Mouse (Mus musculus) right cerebral cortex, postnatal 4 days (tissue): ENCODE data around the gene Fyb.
"Not testable (repeated sequence)": the region's sequence is repeated elsewhere in the genome, so short reads cannot be mapped to it uniquely, and the experiment has no call there.

Source experiments
- DNase-seq: peaks from one replicate; pipeline ENCODE4 v3.0.0-alpha.2; 2022

Gene Fyb

GRCm38 (mm10) chr15:6562629-6563028 is 40.0 kb downstream of the Fyb start:
- no peak for DNase-seq

DNA sequence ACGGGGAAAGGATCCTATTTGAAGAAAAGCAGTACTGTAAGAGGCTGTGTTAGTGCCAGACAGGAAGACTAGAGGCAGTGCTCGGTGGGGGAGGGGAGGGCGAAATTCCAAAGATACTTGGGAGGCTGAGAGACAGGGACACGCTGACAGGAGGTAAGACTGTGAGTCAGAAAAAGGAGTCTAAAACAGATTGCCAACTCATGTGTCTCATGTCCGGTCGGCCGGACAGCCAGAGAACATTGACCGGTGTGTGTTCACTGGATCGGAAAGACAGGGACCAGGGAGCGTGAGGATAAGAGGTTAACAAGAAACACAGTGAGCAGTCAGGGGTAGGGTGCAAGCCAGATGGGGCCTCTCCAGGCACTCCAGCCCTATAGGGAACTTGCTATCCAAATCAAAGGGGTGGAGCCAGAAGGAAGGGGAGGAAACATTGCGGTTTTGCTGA is 42.3 kb downstream of the Fyb start:
- DNase-seq: peak; percentile 34

- DNase-seq: no peak
Observed at GRCm38 (mm10) chr15:6565873-6566272, 43.2 kb downstream of the Fyb start.

- no peak for DNase-seq
Observed at GRCm38 (mm10) chr15:6567993-6568392, 45.3 kb downstream of the Fyb start.

DNA sequence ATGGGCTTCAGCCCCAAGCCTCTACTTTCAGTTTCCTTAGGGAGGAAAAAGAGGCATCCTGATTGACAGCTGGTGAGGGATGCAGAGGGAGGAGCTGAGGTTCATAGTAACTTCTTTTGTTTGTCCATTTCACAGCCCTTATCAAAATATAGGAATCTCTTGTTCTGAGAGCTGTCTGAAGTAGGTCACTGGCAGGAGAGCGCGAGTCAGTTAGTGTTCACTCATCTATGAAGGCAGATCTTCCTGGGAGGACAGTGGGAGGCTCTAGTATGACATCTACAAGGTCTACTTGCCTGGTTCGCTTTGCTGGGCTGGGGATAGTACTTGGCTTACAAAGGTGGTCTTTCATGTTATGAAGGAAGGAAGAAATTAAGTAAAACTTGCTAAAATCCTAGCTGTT is 46.0 kb downstream of the Fyb start:
- no peak for DNase-seq

DNA sequence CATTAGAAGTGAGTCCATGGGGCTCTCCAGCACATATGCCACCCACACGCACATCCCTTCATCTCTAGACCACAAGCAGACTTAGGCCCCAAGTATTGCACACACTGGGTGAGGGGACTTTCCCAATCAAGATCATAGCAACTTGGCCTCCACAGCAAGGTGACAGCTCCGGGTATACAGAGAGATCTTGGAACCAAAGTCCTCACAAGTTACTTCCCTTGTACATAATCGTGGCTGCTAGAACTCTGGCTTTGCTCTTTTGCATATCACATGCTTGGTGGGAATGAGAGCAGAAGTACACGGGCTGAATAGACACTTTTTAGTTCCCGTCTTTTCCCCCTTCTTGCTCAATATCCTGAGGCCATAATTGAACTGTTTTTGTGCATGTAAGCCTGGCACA is 46.4 kb downstream of the Fyb start:
- no peak for DNase-seq

DNA sequence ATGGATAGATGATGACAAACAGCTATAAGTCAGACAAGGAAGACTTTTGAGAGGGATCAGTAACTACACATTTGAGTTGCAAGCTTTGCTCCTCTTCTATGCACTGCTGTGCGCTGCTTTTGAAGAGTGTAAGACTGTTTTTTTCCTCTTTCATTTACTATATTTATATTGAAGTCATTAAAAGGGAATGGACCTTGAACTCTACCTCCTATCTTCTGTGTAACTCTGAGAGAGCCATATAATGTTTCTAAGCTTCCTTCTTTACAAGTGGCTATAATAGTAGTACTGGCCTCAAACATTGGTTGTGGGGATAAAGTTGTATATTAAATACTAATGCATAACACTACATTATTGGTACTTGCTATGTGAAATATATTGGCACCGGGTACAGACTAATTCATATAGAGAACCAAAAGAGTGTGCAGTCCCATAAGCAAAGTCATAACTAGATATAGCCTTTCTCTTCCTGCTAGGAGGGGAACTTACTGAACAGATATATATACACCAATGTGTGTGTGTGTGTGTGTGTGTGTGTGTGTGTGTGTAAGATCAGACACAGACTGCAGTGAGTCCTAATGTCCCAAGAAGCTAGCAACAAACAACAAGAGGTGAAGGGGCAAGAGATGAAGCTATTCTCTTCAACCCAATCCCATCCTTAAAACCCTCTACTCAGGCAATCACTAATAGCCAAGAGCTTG is 47.7 kb downstream of the Fyb start:
- no peak for DNase-seq

- peak; percentile 58 for DNase-seq
Observed at GRCm38 (mm10) chr15:6570876-6571275, 48.2 kb downstream of the Fyb start.

DNA sequence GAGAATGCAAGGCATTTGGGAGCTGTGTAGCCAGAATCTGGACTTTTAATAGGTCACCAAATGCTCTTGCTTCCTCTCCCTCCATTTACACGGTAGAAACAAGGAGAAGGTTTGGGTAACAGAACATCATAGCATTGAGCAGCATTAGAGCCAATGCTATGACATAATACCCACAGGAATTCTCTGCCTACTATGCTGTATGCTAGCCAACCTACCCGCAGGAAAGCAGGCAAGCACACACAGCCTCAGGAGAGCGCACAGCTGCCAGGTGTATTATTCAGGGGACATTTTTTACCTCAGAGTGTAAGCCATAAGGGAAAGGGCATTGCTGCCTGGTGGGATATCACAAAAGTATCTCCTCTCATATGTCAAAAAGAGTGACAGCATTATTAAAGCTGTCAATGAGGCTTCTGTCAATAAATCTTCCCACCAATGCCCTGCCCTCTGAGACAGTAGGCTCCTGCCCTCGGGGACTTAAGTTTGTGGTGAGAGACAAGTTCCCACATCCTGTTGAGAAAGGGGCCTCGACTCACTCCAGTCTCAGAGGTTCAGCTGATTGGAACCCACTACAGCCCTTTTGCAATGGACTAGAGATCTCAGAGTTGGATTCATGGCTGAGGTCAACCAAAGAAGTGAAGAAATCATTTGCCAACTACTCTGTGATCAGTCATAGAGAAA is 51.8 kb downstream of the Fyb start:
- DNase-seq: no peak

DNA sequence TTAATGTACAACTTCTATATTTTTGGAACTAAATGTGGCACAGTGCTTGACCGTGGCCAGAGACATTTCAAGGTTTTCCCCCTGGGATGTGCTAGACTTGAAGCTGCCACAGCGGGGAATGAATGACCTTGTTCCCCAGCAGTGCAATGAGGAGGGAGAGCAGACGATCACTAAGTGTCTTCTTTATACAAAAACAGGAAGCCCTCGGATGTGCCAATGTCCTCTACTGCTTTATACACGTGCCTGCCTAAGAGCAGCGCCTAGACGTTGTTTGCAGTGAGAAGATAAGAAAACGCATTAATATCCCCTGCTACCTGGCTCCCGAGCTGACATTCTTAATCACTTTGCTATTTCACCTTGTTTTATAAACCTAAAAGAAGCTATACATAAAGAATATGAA is 55.3 kb downstream of the Fyb start:
- DNase-seq: no peak

GRCm38 (mm10) chr15:6578654-6579053 is 56.0 kb downstream of the Fyb start:
- DNase-seq: no peak

DNA sequence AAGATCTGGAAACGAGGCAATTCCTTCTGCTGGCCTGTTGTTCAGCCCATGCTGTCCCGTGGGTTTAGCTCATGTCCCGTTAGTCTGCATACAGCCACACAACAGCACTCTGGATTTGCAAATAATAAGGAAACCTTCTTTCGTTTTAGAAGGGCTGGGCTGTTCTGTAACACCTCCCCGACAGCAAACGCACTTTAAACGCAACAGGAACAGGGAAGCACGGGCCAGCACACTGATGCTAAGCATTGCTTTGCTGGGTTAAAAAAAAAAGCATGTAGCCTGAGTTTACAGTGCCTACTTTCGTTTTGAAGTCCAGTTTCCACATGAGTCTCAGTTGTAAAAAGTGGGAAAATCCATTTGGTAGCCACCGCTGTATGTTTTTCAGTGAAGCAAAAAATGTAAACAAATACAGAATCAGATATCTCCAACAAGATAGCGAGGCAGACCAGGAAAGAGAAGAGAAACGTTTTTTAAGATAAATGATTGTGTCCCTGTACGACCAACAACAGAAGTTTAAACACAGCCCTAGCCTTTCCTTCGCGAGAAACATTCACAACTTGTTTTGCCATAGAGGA is 56.6 kb downstream of the Fyb start:
- DNase-seq: no peak

DNA sequence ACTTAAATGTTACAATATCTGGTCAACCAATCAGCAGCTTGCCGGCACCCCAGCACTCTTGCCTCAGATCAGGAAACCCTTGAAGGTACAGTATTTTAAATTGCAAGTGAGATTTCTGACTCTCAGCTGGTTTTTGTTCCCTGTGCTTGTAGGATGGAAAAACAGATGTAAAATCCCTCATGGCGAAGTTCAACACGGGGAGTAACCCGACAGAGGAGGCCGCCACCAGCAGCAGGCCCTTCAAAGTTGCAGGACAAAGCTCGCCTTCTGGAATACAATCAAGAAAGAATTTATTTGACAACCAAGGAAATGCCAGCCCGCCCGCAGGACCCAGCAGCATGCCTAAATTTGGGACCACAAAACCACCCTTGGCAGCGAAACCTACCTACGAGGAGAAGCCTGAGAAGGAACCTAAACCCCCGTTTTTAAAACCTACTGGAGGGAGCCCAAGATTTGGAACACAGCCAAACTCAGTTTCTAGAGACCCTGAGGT is 57.2 kb downstream of the Fyb start:
- no peak for DNase-seq

DNA sequence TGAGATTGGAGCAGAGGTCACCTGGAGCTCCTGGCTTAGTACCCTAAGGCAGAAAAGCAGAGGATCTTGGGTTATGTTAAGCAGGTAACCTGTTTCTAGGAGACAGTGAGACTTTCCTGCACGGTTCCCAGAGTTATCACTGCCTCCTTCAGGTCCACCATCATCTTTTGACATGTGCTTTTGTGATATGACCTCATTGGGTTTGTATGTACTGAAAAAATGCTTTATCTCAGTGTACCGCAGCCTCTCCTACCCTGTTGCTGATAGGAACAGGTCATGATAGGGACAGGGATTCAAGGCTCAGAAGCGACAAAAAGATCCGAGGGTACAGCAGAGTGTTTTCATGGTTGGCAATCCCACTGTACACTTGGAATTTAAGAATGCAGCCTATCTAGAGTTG is 62.0 kb downstream of the Fyb start:
- DNase-seq: no peak

GRCm38 (mm10) chr15:6586351-6586750 is 63.7 kb downstream of the Fyb start:
- not testable (repeated sequence) for DNase-seq

DNA sequence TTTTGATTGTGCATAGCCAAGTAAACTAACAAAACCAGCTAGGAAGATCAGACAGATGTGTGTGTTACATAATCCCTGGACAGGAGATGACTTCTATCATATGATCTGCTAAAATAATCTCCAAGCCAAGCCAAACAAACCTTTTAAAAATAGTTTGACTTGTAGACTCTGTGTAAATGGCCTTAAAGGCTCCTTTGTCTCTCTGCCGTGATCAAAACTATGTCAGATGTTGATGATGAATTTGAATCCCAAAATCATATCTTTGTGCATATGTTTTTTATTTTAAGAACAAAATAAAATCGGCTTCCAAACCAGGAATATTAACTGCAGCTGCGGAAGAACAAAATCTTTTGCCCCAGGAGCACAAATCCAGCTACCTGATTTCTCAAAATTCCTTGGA is 64.9 kb downstream of the Fyb start:
- DNase-seq: no peak

DNA sequence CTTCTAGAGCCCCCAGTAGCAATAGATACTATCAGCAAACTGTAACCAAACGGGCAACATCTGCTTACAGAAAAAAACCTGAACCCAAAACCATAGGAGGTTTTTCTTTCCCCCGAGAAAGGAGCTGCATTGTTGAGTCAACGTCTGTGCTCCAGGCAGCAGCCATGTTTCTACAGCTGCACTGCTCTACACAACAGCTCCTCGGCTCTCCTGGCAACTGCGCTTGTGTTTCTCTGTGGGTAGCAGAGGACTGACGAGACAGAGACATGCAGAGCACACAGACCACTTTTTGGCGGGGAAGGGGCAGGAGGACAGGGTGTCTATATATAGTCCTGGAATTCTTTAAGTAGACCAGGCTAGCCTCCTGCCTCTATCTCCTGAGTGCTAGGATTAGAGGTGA is 65.5 kb downstream of the Fyb start:
- no peak for DNase-seq

DNA sequence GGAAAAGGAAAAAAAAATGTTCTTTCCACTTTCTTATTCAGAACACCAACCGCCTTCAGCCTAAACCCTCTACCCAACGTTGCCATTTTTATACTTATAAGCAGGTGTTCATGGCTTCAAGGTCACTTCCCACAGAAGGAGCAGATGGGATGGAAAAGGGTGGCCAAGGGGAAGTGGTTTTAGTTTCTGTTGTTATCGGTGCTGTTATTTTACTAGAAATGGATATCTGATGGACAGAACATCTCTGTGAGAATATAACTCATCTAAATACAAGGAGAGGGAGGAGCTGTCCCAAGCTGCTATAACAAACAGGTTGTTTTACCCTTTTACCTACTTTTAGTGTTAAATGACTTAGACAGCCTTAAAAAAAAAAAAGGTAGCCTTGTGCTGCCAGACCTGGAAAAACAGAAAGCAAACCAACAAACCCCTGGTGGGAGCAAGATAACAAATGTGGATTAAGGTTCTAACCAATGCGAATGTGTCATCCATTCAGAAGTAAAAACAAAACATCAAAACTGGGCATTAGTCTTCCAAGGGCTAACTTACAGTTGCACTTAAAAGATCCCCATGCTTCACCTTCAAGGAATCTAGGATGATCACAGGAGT is 68.3 kb downstream of the Fyb start:
- DNase-seq: no peak

GRCm38 (mm10) chr15:6591527-6591926 is 68.9 kb downstream of the Fyb start:
- no peak for DNase-seq

- no peak for DNase-seq
Observed at GRCm38 (mm10) chr15:6592561-6593253, 70.1 kb downstream of the Fyb start.

DNA sequence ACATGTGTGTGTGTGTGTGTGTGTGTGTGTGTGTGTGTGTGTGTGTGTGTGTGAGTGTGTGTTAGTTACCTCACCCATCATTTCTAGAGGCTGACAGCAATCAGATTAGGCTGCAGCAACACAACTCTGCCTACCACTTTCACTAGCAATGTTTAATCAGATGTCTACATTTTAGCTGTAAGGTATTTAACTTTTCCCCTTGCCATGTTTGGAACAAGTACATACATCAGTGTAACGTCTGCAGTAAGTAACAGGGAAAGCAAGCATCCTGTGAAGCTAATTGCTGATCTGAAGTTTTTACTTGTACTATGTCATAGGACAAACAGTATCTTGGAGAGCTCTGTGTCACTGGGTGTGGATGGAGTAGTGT is 70.6 kb downstream of the Fyb start:
- DNase-seq: no peak

- no peak for DNase-seq
Observed at GRCm38 (mm10) chr15:6598626-6599025, 76.0 kb downstream of the Fyb start.

DNA sequence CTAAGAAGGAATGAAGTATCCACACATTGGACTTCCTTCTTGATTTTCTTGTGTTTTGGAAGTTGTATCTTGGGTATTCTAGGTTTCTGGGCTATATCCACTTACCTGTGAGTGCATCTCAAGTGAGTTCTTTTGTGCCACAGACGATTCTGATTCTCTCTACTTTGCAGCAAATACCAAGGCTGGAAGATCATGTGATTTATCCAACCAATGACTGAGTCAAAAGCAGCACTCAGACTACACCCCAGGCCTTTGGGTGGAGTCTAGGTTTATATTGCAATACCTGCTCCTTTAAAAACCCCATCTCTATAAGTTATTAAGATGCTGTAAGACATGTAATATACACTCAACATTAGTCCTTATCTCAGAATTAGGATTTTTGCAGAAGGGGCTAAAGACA is 77.7 kb downstream of the Fyb start:
- no peak for DNase-seq
